Mouse (Mus musculus) limb, embryonic 14.5 days (tissue): ENCODE measurements around the gene Gm42791. TPM values are rescaled to one million over a fixed set of nuclear protein-coding genes. Genes with fewer than 3 reads are reported as not detected.

Experiments
- ATAC-seq: fragments of 200-750 bp; cut with Nextera tagmentation; 2 replicates; pipeline ENCODE4 v1.8.0; 2017; ENCODE audit warnings: low read depth, moderate number of reproducible peaks, moderate TSS enrichment; ENCODE audit not compliant: low FRiP score
- DNase-seq: peaks from one replicate; pipeline ENCODE4 v3.0.0-alpha.2; 2015; ENCODE audit warnings: low spot score
- H3K27ac ChIP-seq: fragments of 300-500 bp; sonication (generic); replicated peaks from 2 replicates; pipeline ENCODE4 v1.5.1; 2014; ENCODE audit warnings: low read depth, mild to moderate bottlenecking, low read length, moderate library complexity, mixed read lengths
- H3K27me3 ChIP-seq: fragments of 300-500 bp; sonication (generic); 2 replicates; pipeline ENCODE4 v1.6.1; 2014; ENCODE audit warnings: low read length, mixed read lengths; ENCODE audit not compliant: control insufficient read depth, insufficient read depth
- H3K36me3 ChIP-seq: fragments of 300-500 bp; sonication (generic); 2 replicates; pipeline ENCODE4 v1.6.1; 2014; ENCODE audit warnings: mild to moderate bottlenecking, low read length, moderate library complexity, mixed read lengths; ENCODE audit not compliant: control insufficient read depth, insufficient read depth
- H3K4me1 ChIP-seq: fragments of 300-500 bp; sonication (generic); 2 replicates; pipeline ENCODE4 v1.6.1; 2014; ENCODE audit warnings: antibody characterized with exemption, low read length, mixed read lengths; ENCODE audit not compliant: control insufficient read depth, insufficient read depth
- H3K4me2 ChIP-seq: fragments of 300-500 bp; sonication (generic); replicated peaks from 2 replicates; pipeline ENCODE4 v1.6.1; 2014; ENCODE audit warnings: low read depth, mild to moderate bottlenecking, low read length, moderate library complexity; ENCODE audit not compliant: severe bottlenecking
- H3K4me3 ChIP-seq: fragments of 300-500 bp; sonication (generic); replicated peaks from 2 replicates; pipeline ENCODE4 v1.5.1; 2014; ENCODE audit warnings: low read length
- H3K9ac ChIP-seq: fragments of 300-500 bp; sonication (generic); 2 replicates; pipeline ENCODE4 v1.6.1; 2014; ENCODE audit warnings: mild to moderate bottlenecking, low read depth, low read length, moderate library complexity; ENCODE audit not compliant: severe bottlenecking
- H3K9me3 ChIP-seq: fragments of 300-500 bp; sonication (generic); 2 replicates; pipeline ENCODE4 v1.6.1; 2016; ENCODE audit warnings: low read length; ENCODE audit not compliant: control insufficient read depth
- POLR2A ChIP-seq: fragments of 200-500 bp; IDR thresholded peaks from 2 replicates; pipeline ENCODE4 v1.8.0; 2012; ENCODE audit warnings: inconsistent platforms, mild to moderate bottlenecking, moderate library complexity, borderline replicate concordance; ENCODE audit not compliant: insufficient read depth, insufficient read length; ENCODE audit errors: extremely low read depth
- WGBS: fragments of 180-500 bp; shearing (Covaris S2); extraction: QIAGEN DNeasy Blood & Tissue Kit; methylation state at CpG from one replicate; pipeline ENCODE4 v1.1.7; 2014; 5-methylcytosine and 5-hydroxymethylcytosine counted together
- polyA plus RNA-seq, 2 experiments: library from polyadenylated mRNA; depleted of rRNA in 1 of 2; stranded (reverse) in 1 of 2; unstranded in 1 of 2; fragments of >200 nt; fragmentation: Nextera tagmentation in 1 of 2; extraction: Ambion mirVana in 1 of 2; gene quantifications; 2 replicates each; pipeline versions ENCODE4 v1.2.1 to v1.2.3; 2012 to 2014

Gene Gm42791
- polyA plus RNA-seq, 2 experiments = not detected

DNA sequence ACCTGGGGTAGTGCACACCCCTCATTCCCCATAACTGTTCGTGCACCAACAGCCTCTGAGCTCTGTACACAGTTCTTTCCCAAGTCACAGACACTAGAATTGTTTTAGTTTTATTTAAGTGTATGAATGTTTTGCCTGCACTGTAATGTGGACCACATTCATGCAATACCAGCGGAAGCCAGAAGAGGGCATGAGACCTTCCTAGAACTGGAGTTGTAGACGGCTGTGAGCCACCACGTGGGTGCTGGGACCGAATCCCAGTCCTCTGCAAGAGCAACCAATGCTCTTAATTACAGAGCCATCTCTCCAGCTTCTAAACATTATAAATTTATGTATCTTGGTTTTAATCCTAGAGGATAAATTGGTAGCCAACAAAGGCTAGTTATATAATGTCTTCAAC lies 48.2 kb downstream of the Gm42791 start:
- ATAC-seq = no peak
- Histone ChIP-seq H3K36me3 (no peaks in the 10 kb centered on the region), H3K4me1 (peaks cover 22% of the 10 kb centered on the region), H3K4me2 (no peak overlapping the region), H3K9ac (no peak overlapping the region), H3K9me3 (no peaks in the 10 kb centered on the region; the same call in 1 of the 2 replicates), H3K27me3 (no peaks in the 10 kb centered on the region), H3K4me3 (no peak overlapping the region), H3K27ac (no peak overlapping the region)
- TF ChIP-seq POLR2A = no peak
- WGBS = 85% methylated on average over 5 of the region's 5 CpGs
- DNase-seq = no peak

DNA sequence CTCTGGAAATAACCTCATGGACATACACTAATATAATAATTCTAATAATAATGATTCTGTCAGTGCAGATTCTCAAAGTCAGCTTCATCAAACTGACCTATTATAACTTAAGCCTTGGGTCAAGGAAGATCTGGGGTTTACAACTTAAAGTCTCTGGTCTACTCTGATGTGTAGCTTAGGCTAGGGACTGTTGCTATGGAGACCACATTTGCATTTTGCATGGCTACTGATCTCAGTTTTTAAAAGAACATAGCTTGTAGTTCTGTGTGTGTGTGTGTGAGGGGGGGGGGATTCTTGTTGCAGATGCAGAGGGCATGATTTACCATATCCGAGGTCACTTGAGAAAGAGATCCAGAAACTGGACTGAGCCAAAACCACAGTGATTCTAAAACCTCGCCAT lies 49.2 kb downstream of the Gm42791 start:
- WGBS = 86% methylated on average over 2 of the region's 2 CpGs

DNA sequence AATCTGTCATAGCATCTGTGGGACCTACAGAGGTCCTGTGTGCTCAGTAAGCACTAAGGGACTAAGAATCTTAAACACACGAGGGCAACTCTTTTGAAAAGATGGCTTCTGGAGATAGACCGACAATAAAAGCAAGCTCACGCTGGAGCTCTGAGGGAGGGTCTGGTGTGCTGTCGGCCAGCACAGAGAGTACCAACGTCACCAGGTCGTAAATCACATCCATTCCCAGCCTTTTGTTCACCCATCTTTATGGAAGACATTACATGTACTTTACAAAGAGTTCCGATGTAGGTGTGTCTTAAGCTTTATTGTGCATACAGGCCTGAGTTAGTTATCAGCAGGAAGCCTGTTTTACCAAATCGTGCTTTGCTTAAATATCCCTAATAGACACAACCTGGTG lies 50.9 kb downstream of the Gm42791 start:
- Histone ChIP-seq H3K27ac (no peak overlapping the region), H3K9ac (no peak overlapping the region), H3K4me1 (peaks cover 10% of the 10 kb centered on the region), H3K27me3 (no peaks in the 10 kb centered on the region), H3K36me3 (no peaks in the 10 kb centered on the region), H3K9me3 (no peaks in the 10 kb centered on the region; the same call in 1 of the 2 replicates), H3K4me3 (no peak overlapping the region), H3K4me2 (no peak overlapping the region)
- WGBS = 18% methylated on average over 8 of the region's 8 CpGs
- ATAC-seq = no peak
- no peak for TF ChIP-seq POLR2A
- DNase-seq = no peak

More for the DNA sequence above, 49.2 kb downstream of the Gm42791 start:
- ATAC-seq (no peak), DNase-seq (no peak)
- Histone ChIP-seq H3K27ac (no peak overlapping the region), H3K9me3 (no peaks in the 10 kb centered on the region; the same call in 1 of the 2 replicates), H3K27me3 (no peaks in the 10 kb centered on the region), H3K4me3 (no peak overlapping the region), H3K4me1 (peaks cover 16% of the 10 kb centered on the region), H3K4me2 (no peak overlapping the region), H3K9ac (no peak overlapping the region), H3K36me3 (no peaks in the 10 kb centered on the region)
- no peak for TF ChIP-seq POLR2A

DNA sequence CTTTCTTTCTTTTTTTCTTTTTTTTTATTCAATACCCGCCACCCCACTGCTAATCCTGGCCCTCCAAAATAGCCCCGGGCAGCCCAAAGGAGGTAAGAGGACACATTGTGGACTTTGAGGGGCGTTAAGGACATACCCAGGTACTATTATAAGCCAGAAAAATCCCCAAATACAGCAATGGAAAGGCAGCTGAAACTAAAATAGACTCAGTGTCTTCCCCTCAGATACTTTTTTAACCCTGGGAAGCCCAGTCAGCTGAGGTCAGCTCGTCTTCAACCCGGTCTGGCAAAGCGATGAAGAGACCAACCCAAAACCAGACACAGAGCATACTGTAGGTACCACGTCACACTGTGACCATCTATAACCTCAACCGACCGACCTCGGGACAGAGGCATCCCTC lies 51.5 kb downstream of the Gm42791 start:
- Histone ChIP-seq H3K9ac (no peak overlapping the region), H3K9me3 (no peaks in the 10 kb centered on the region; the same call in 1 of the 2 replicates), H3K36me3 (no peaks in the 10 kb centered on the region), H3K4me1 (peaks cover 10% of the 10 kb centered on the region), H3K4me2 (no peak overlapping the region), H3K27ac (no peak overlapping the region), H3K4me3 (no peak overlapping the region), H3K27me3 (no peaks in the 10 kb centered on the region)
- 90% methylated on average over 10 of the region's 10 CpGs for WGBS
- TF ChIP-seq POLR2A = no peak
- no peak for ATAC-seq
- DNase-seq = no peak

DNA sequence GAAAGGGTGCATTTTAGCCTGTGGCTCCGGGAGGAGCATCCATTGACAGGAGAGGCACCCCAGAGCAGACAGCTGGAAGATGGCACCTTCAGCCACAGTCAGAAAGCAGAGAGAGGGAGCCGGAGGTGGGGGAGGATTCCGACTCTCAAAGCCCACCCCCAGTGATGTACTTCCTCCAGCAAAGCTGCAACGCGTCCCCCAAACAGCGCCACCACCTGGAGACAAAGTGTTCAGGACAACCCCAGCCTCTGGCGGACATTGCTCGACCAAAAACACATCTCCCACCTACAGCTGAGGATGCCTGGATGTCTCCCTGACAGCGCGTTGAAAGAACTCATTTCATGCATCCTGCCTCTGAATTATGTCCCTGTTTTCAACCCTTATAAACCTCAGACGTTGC lies 52.0 kb downstream of the Gm42791 start:
- ATAC-seq (no peak), DNase-seq (no peak)
- TF ChIP-seq POLR2A = no peak
- no peak overlapping the region for H3K4me3 ChIP-seq
- H3K36me3 ChIP-seq = no peaks in the 10 kb centered on the region
- peaks cover 10% of the 10 kb centered on the region for H3K4me1 ChIP-seq
- 82% methylated on average over 11 of the region's 11 CpGs for WGBS
- no peak overlapping the region for H3K9ac ChIP-seq
- H3K9me3 ChIP-seq = no peaks in the 10 kb centered on the region; the same call in 1 of the 2 replicates
- H3K27me3 ChIP-seq = no peaks in the 10 kb centered on the region
- H3K27ac ChIP-seq = no peak overlapping the region
- H3K4me2 ChIP-seq = no peak overlapping the region

DNA sequence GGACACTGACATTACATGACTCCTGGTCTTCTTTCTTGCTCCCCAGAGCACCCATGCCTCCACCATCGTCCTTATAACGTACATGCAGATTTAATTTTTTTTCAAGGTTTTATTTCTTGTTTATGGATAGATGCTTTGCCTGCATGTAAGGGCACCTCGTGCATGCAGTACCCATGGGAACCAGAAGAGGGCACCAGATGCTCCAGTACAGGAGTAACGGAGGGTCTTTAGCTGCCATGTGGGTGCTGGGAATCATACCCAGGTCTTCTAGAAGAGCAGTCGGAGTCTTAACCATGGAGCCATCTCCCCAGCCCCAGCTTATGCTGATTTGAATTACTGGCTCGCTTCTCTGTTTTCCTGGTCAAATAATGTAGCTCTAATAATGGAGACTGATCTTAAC lies 52.6 kb downstream of the Gm42791 start:
- TF ChIP-seq POLR2A = no peak
- Histone ChIP-seq H3K4me1 (peaks cover 10% of the 10 kb centered on the region), H3K27me3 (no peaks in the 10 kb centered on the region), H3K4me3 (no peak overlapping the region), H3K9ac (no peak overlapping the region), H3K4me2 (no peak overlapping the region), H3K27ac (no peak overlapping the region), H3K36me3 (no peaks in the 10 kb centered on the region), H3K9me3 (no peaks in the 10 kb centered on the region; the same call in 1 of the 2 replicates)
- no peak for DNase-seq
- WGBS = 94% methylated on average over 6 of the region's 6 CpGs
- ATAC-seq = no peak
